Mouse (Mus musculus) cerebellum, postnatal 36 days (tissue): Measurements from ENCODE around the gene Rex1bd.

Experiments used
- DNase-seq, 2 experiments: peaks; one replicate each; pipeline ENCODE4 v3.0.0; 2021 to 2022; ENCODE audit warnings: mixed read lengths in 2 of 2

The Rex1bd gene

GRCm38 (mm10) chr8:70501820-70502529 lies 4.6 kb downstream of the Rex1bd start:
- peak; percentile 44 to 52 for DNase-seq

GRCm38 (mm10) chr8:70500386-70501301 lies 5.9 kb downstream of the Rex1bd start:
- peak; percentile 73 for DNase-seq

GRCm38 (mm10) chr8:70495771-70496062 lies 10.8 kb downstream of the Rex1bd start:
- no peak for DNase-seq

- DNase-seq = no peak
Measured at GRCm38 (mm10) chr8:70495001-70495770, 11.4 kb downstream of the Rex1bd start.

GRCm38 (mm10) chr8:70494416-70494945 lies 12.1 kb downstream of the Rex1bd start:
- DNase-seq = no peak

GRCm38 (mm10) chr8:70493692-70494415 lies 12.7 kb downstream of the Rex1bd start:
- no peak for DNase-seq

- DNase-seq = no peak
Measured at GRCm38 (mm10) chr8:70492664-70493640, 13.6 kb downstream of the Rex1bd start, which contains the start of gene Crlf1. Gene Crlf1, plus strand, starts transcription at chr8:70493158.

GRCm38 (mm10) chr8:70490880-70491495 lies 15.6 kb downstream of the Rex1bd start:
- DNase-seq = no peak

GRCm38 (mm10) chr8:70490061-70490879 lies 16.3 kb downstream of the Rex1bd start:
- no peak for DNase-seq

- no peak for DNase-seq
Measured at GRCm38 (mm10) chr8:70489576-70489975, 17.0 kb downstream of the Rex1bd start.

GRCm38 (mm10) chr8:70488931-70489470 lies 17.6 kb downstream of the Rex1bd start:
- no peak for DNase-seq

GRCm38 (mm10) chr8:70487993-70488796 lies 18.4 kb downstream of the Rex1bd start:
- DNase-seq = peak in 1 of 2 experiments; percentile 52

GRCm38 (mm10) chr8:70486941-70487520 lies 19.5 kb downstream of the Rex1bd start, which contains the start of gene Tmem59l:
Gene Tmem59l, minus strand, starts transcription at chr8:70487358.
- peak; percentile 77 to 81 for DNase-seq

- peak; percentile 66 to 69 for DNase-seq
Measured at GRCm38 (mm10) chr8:70486191-70486681, 20.3 kb downstream of the Rex1bd start.

- no peak for DNase-seq
Measured at GRCm38 (mm10) chr8:70482943-70483342, 23.6 kb downstream of the Rex1bd start.

GRCm38 (mm10) chr8:70481908-70482307 lies 24.6 kb downstream of the Rex1bd start:
- DNase-seq = no peak

GRCm38 (mm10) chr8:70477269-70477982 lies 29.1 kb downstream of the Rex1bd start:
- DNase-seq = no peak
